ENCODE assay signal across 8 mouse cellular contexts in genomic region chr12:98734246-98734879, GRCm38 (mm10). TPM values are rescaled to one million over a fixed set of nuclear protein-coding genes. Genes with fewer than 3 reads are reported as not detected.
DNase-seq lines count a peak whose midpoint lies in the region; ATAC-seq and TF ChIP-seq lines count a peak whose summit lies in the region.

No protein-coding gene starts in this region.

- H3K4me1 ChIP-seq in heart, embryonic 11.5 days (ENCODE audit: control insufficient read depth, insufficient read depth, low read length): peaks cover 11% of the 10 kb centered on the region
- H3K4me1 ChIP-seq in kidney, embryonic 16.5 days (ENCODE audit: insufficient read depth, low read length): peaks cover 30% of the 10 kb centered on the region
- peaks cover 11% of the 10 kb centered on the region for H3K4me1 ChIP-seq in liver, adult 2 months (ENCODE audit: control insufficient read depth, insufficient read depth, low read length)

- H3K4me2 ChIP-seq in heart, embryonic 11.5 days: peak overlapping the region; percentile 91
- H3K4me2 ChIP-seq in kidney, embryonic 16.5 days (replicated peaks; ENCODE audit: low read depth, low read length): peak overlapping the region; percentile 83

- peak; percentile 61 for ATAC-seq in erythroblast, adult 5-6 weeks (replicated peaks; ENCODE audit: low FRiP score, poor library complexity, severe bottlenecking)
- ATAC-seq in heart, embryonic 11.5 days (replicated peaks; ENCODE audit: insufficient number of reproducible peaks, low FRiP score, low TSS enrichment): peak; percentile 73; the same call in 1 of the 2 replicates
- ATAC-seq in kidney, embryonic 16.5 days (ENCODE audit: low FRiP score, low TSS enrichment): peak; percentile 92
- peak; percentile 87 for ATAC-seq in monocyte, adult 5-6 weeks (replicated peaks; ENCODE audit: insufficient number of reproducible peaks, low FRiP score, low TSS enrichment, poor library complexity, severe bottlenecking)

- peak overlapping the region; percentile 80 for H3K9ac ChIP-seq in heart, embryonic 11.5 days (ENCODE audit: low read depth, low read length)
- H3K9ac ChIP-seq in kidney, embryonic 16.5 days (replicated peaks; ENCODE audit: low read length): peak overlapping the region; percentile 77
- peak overlapping the region; percentile 97 for H3K9ac ChIP-seq in liver, adult 2 months (ENCODE audit: low read depth, low read length)

- peaks cover 56% of the 10 kb centered on the region for H3K79me3 ChIP-seq in C2C12 (ENCODE audit: low read depth)

- WGBS in heart, embryonic 11.5 days (ENCODE audit: insufficient replicate concordance): under 1% methylated on average over 30 of the region's 30 CpGs
- under 1% methylated on average over 30 of the region's 30 CpGs for WGBS in kidney, embryonic 16.5 days
- under 1% methylated on average over 30 of the region's 30 CpGs for WGBS in liver, adult 2 months

- H3K4me3 ChIP-seq in C2C12 (ENCODE audit: insufficient read depth, poor library complexity, severe bottlenecking): peak overlapping the region; percentile 42
- peak overlapping the region; percentile 65 for H3K4me3 ChIP-seq in heart, embryonic 11.5 days (ENCODE audit: low read depth, low read length)
- H3K4me3 ChIP-seq in kidney, embryonic 16.5 days (ENCODE audit: low read length): peak overlapping the region; percentile 84
- H3K4me3 ChIP-seq in liver, adult 2 months (ENCODE audit: insufficient read depth, low read depth, low read length): peak overlapping the region; percentile 99

- H3ac ChIP-seq in C2C12 (ENCODE audit: control insufficient read depth, insufficient read length, low read depth): peak overlapping the region; percentile 56

- peaks cover 31% of the 10 kb centered on the region for H3K36me3 ChIP-seq in C2C12 (ENCODE audit: control insufficient read depth, insufficient read depth)
- H3K36me3 ChIP-seq in heart, embryonic 11.5 days (ENCODE audit: control insufficient read depth, insufficient read depth, low read length): 0 out of 2 replicates have a peak, but pooled peaks cover 5% of the 10 kb centered on the region
- no peaks in the 10 kb centered on the region for H3K36me3 ChIP-seq in kidney, embryonic 16.5 days (ENCODE audit: insufficient read depth, low read length)
- no peaks in the 10 kb centered on the region for H3K36me3 ChIP-seq in liver, adult 2 months (ENCODE audit: control insufficient read depth, insufficient read depth, low read length)

- peak; percentile 46; the same call in 1 of the 2 replicates for TF ChIP-seq POLR2A in brain, embryonic 14.5 days (IDR thresholded peaks at IDR 0.05; ENCODE audit: borderline replicate concordance, extremely low read depth, insufficient read depth, insufficient read length, poor library complexity, severe bottlenecking)
- TF ChIP-seq POLR2A in liver, adult 2 months (IDR thresholded peaks at IDR 0.05; ENCODE audit: extremely low read depth, insufficient read depth, low read length): 0 out of 2 replicates have a peak, but pooled peaks have one; percentile 20

- DNase-seq in brain, embryonic 14.5 days (ENCODE audit: low read depth): peak; percentile 96
- peak; percentile 68 for DNase-seq in liver, adult 2 months (ENCODE audit: extremely low read depth, low read depth, low spot score)
- peak; percentile 72 to 79 for DNase-seq in spleen, postnatal 36 days (ENCODE audit: low spot score in 2 of 2)

- peak overlapping the region; percentile 55; the same call in 1 of the 2 replicates for H3K27ac ChIP-seq in heart, embryonic 11.5 days (ENCODE audit: low read depth, low read length)
- H3K27ac ChIP-seq in kidney, embryonic 16.5 days (ENCODE audit: low read length): peak overlapping the region; percentile 87
- H3K27ac ChIP-seq in liver, adult 2 months (replicated peaks; ENCODE audit: insufficient read depth, low read depth, low read length): peak overlapping the region; percentile 81

- H3K79me2 ChIP-seq in C2C12 (ENCODE audit: control insufficient read depth, insufficient read depth): peaks cover 80% of the 10 kb centered on the region
- peaks cover 22% of the 10 kb centered on the region; the same call in 1 of the 2 replicates for H3K79me2 ChIP-seq in liver, adult 2 months (ENCODE audit: control insufficient read depth, insufficient read depth, low read length)

- no peaks in the 10 kb centered on the region for H3K27me3 ChIP-seq in C2C12 (ENCODE audit: control insufficient read depth, insufficient read depth, insufficient read length)
- H3K27me3 ChIP-seq in heart, embryonic 11.5 days (ENCODE audit: control insufficient read depth, insufficient read depth, low read length): no peaks in the 10 kb centered on the region
- H3K27me3 ChIP-seq in kidney, embryonic 16.5 days (ENCODE audit: insufficient read depth, low read length): no peaks in the 10 kb centered on the region
- no peaks in the 10 kb centered on the region for H3K27me3 ChIP-seq in liver, adult 2 months (ENCODE audit: control insufficient read depth, insufficient read depth, low read length)

- no peaks in the 10 kb centered on the region for H3K9me3 ChIP-seq in heart, embryonic 11.5 days (replicated peaks; ENCODE audit: control insufficient read depth, low read length)
- no peaks in the 10 kb centered on the region for H3K9me3 ChIP-seq in kidney, embryonic 16.5 days (ENCODE audit: low read length)

- TF ChIP-seq CTCF in C2C12 (IDR thresholded peaks at IDR 0.05; ENCODE audit: control insufficient read depth, insufficient read depth, insufficient read length): no peak
- TF ChIP-seq CTCF in brain, embryonic 14.5 days (IDR thresholded peaks at IDR 0.05; ENCODE audit: borderline replicate concordance, extremely low read depth, insufficient read depth, insufficient read length): no peak
- no peak for TF ChIP-seq CTCF in liver, adult 2 months (IDR thresholded peaks at IDR 0.05; ENCODE audit: low read depth, low read length)

TF ChIP-seq in C2C12, 6 proteins besides CTCF, POLR2A, EP300 and RAD21:
- TF ChIP-seq MAX (IDR thresholded peaks at IDR 0.05): peak; percentile 72
- no peak for TF ChIP-seq USF1 (IDR thresholded peaks at IDR 0.05; ENCODE audit: low read depth)

RNA-seq across cellular contexts. Expression of gene Ptpn21, which starts 2.8 kb away (rescaled TPM):
- 19.9 TPM for polyA plus RNA-seq in C2C12 (2012; fragmentation: generic; extraction: Trizol)
- 7.1 and 7.9 TPM in 2 replicates for polyA plus RNA-seq in brain, embryonic 14.5 days (2012; rRNA removed)
- total RNA-seq in erythroblast, adult 5-6 weeks (2015; ENCODE audit: low replicate concordance): 0.21 and 0.58 TPM in 2 replicates
- 0.70 and 2.2 TPM in 2 replicates for total RNA-seq in erythroblast, adult 5-6 weeks (2017; ENCODE audit: low replicate concordance)
- 10.4 and 13.0 TPM in 2 replicates for polyA plus RNA-seq in heart, embryonic 11.5 days (2014; fragmentation: Nextera tagmentation; extraction: Ambion mirVana)
- polyA plus RNA-seq in kidney, embryonic 16.5 days (2015; fragmentation: Nextera tagmentation; extraction: Ambion mirVana): 7.0 and 8.2 TPM in 2 replicates
- 5.9 and 10.1 TPM in 2 replicates for total RNA-seq in liver, adult 2 months (2014; rRNA removed)
- 10.4 and 12.2 TPM in 2 replicates for polyA plus RNA-seq in liver, adult 2 months (2012; rRNA removed)
- 0.57 to 4.3 TPM (median 1.2 TPM) in 3 replicates for total RNA-seq in monocyte, adult 5-6 weeks (2017)

RNA-seq across cellular contexts. Expression of gene Zc3h14, which starts 12.4 kb away (rescaled TPM):
- 29.6 TPM for polyA plus RNA-seq in C2C12 (2012; fragmentation: generic; extraction: Trizol)
- polyA plus RNA-seq in brain, embryonic 14.5 days (2012; rRNA removed): 135 and 138 TPM in 2 replicates
- 50.4 and 53.4 TPM in 2 replicates for total RNA-seq in erythroblast, adult 5-6 weeks (2015; ENCODE audit: low replicate concordance)
- total RNA-seq in erythroblast, adult 5-6 weeks (2017; ENCODE audit: low replicate concordance): 38.3 and 39.4 TPM in 2 replicates
- polyA plus RNA-seq in heart, embryonic 11.5 days (2014; fragmentation: Nextera tagmentation; extraction: Ambion mirVana): 110 TPM in 2 replicates
- 116 and 119 TPM in 2 replicates for polyA plus RNA-seq in kidney, embryonic 16.5 days (2015; fragmentation: Nextera tagmentation; extraction: Ambion mirVana)
- 47.1 and 53.7 TPM in 2 replicates for total RNA-seq in liver, adult 2 months (2014; rRNA removed)
- 21.9 and 22.7 TPM in 2 replicates for polyA plus RNA-seq in liver, adult 2 months (2012; rRNA removed)
- total RNA-seq in monocyte, adult 5-6 weeks (2017): 54.5 to 93.2 TPM (median 92.7 TPM) in 3 replicates

Comparison
In these comparisons a context has a peak if more than half of its experiments do, and no peak if none do; other contexts are left out.
1. Peak in every context shown above with its lines: DNase-seq, ATAC-seq, H3K4me3 ChIP-seq and H3K27ac ChIP-seq.
2. H3K4me3 ChIP-seq: peak in every context shown above with its lines; median percentile 99 in liver, adult 2 months; 84 in kidney, embryonic 16.5 days; 65 in heart, embryonic 11.5 days; 42 in C2C12.